Mouse (Mus musculus): ENCODE results near the gene Slc6a16.
A peak's percentile ranks its signal among the peaks of the same experiment; 100 is the strongest.
"Not testable (repeated sequence)": the region's sequence is repeated elsewhere in the genome, so short reads cannot be mapped to it uniquely, and the experiment has no call there.

Gene Slc6a16

DNA sequence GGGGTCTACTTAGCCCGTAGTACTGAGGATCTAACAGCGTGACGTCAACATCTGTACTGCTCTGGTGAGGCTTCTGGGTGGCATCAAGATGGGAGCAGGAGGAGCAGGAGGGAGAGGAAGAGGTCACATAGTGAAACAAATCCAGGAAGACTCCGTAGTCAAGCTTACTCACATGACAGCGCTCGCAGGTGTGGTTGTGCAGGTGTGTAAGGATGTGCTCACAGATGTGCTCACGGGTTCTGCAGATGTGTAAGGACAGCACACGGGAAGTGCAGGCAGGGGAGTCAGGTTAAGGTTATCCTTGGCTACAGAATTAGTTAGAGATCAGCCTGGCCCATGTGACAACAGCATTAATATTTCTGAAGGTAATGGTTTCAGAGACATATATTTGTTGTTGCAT, 12.9 kb downstream of the Slc6a16 start:
- no peak for DNase-seq (ENCODE audit: extremely low spot score, low spot score)

- not testable (repeated sequence) for DNase-seq (ENCODE audit: extremely low spot score, low spot score)
These were observed 14.9 kb downstream of the Slc6a16 start for GRCm38 (mm10) chr7:45255822-45256221.

GRCm38 (mm10) chr7:45257063-45257840, 16.4 kb downstream of the Slc6a16 start:
- DNase-seq (ENCODE audit: extremely low spot score, low spot score), result no peak

DNA sequence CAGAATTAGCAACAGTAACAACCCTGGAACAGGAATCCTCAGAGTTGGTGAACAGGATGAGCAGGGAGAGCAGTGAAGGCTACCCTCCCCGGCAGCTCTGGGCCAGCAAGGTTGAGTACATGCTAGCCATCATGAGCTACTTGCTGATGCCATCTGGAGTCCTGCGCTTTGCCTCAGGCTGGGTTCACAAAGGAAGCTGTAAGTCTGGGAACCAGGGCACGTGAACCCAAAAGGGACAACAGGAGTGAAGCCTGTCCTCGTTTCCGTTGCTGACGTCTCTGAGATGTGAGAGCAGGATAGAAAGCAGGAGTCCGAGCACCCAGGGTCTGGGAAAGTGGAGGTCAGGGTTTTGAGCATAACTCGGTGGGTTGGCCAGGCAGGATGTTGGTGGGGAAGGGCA, 18.4 kb downstream of the Slc6a16 start:
- DNase-seq (ENCODE audit: extremely low spot score, low spot score), result no peak

DNA sequence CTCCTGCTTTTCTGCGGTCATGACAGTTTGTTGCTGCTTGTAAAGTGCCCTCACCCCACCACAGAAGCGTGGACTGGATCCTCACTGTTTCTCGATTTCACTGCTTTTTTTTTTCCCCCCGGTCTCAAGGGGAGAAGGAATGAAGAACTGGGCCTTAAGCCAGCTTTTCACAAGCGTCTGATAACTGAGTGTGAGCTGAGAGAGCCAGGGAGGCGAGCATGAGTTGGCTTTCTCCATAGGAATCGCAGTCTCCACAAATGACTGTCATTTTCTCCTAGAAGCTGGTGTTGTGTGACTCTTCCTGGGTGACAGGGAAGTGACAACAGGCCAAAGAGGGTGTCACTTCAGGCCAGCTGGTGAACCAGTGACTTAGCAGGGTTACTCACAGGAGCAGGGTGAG, 21.4 kb downstream of the Slc6a16 start:
- DNase-seq (ENCODE audit: extremely low spot score, low spot score), result no peak

- DNase-seq (ENCODE audit: extremely low spot score, low spot score), result no peak
These were observed 22.2 kb downstream of the Slc6a16 start for GRCm38 (mm10) chr7:45263006-45263607.

- no peak for DNase-seq (ENCODE audit: extremely low spot score, low spot score)
These were observed 23.5 kb downstream of the Slc6a16 start for GRCm38 (mm10) chr7:45264348-45264747.

DNA sequence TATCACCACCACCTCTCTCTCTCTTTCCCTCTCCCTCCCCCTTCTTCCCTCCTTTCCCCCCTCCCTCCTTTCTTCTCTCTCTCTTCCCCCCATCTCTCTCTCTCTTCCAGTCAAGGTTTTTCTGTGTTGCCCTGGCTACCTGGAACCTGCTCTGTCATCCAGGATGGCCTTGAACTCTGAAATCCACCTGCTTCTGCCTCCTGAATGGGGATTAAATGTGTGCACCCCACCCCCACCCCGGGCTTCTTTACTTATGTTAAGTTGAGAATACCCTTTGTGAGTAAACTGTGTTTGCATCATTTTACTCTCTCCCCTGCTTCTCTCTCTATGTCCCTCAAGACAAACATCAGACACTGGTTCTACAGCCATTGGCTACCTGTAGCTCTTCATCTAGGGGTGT, 24.6 kb downstream of the Slc6a16 start:
- no peak for DNase-seq (ENCODE audit: extremely low spot score, low spot score)

- DNase-seq (ENCODE audit: extremely low spot score, low spot score), result no peak
These were observed 32.0 kb downstream of the Slc6a16 start for GRCm38 (mm10) chr7:45272786-45273412.

DNA sequence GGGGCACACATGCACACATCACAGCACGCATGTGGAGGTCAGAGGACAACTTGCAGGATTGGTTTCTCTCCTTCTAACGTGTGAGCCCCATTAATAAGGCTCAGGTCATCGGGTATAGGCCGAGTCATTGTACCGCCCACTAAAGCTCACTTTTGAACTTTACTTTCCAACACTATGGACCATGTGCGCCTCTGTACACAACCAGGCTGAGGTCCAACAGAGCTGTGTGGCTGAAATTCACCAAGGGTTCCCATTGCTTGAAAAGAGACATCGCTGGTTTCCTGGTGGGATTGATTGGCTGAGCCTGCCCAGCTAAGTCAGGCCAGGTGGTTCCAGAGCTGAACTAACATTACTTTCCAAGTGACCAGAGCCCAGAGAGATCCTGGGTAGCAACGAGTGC, 32.8 kb downstream of the Slc6a16 start:
- DNase-seq (ENCODE audit: extremely low spot score, low spot score), result no peak

- peak; percentile 81 for DNase-seq (ENCODE audit: extremely low spot score, low spot score)
These were observed 36.4 kb downstream of the Slc6a16 start, which contains the start of gene Slc6a21 for GRCm38 (mm10) chr7:45277136-45277760. Gene Slc6a21, plus strand, starts transcription at chr7:45277513.

DNA sequence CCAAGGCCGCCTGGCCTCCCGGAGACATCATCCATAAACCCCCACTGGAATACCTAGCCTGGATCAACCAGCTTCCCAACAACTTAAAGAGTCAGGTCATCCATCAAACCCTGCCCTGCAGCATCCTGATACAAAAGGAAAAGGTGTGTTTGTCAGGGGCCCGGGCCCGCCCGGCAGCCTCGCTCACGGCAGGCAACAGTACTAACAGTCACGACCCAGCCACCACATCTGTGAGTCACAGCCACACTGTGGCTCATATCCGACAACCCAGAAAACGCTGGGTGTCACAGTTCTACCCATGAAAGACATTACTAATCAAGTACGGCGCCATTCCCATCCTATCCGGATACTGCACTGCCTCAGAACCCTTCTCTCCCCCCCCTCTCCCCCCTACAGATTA, 45.6 kb downstream of the Slc6a16 start:
- DNase-seq (ENCODE audit: extremely low spot score, low spot score), result no peak

- no peak for DNase-seq (ENCODE audit: extremely low spot score, low spot score)
These were observed 55.7 kb downstream of the Slc6a16 start for GRCm38 (mm10) chr7:45296626-45297025.

- DNase-seq (ENCODE audit: extremely low spot score, low spot score), result no peak
These were observed 56.7 kb downstream of the Slc6a16 start for GRCm38 (mm10) chr7:45297563-45297962.

GRCm38 (mm10) chr7:45299752-45300151, 58.9 kb downstream of the Slc6a16 start:
- DNase-seq (ENCODE audit: extremely low spot score, low spot score), result peak; percentile 49

DNA sequence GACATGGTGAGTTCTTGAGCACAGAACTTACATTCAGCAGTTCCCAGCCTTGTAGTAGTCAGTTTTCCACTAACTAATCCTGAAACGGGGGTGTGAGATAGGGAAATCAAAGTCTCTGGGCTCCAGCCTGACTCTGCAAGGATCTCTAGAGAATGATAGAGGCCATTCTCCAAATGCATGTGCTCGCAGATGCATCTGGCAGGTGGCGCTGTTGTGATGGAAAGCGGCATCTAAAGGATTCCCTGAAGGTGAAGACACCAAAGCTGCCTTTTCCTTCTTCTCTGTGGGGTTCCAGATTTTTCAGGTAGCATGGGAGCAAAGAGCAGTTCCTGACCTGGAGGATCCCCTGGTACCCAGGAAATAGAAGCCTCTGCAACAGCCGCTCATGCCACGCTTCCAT, 59.4 kb downstream of the Slc6a16 start:
- peak; percentile 50 for DNase-seq (ENCODE audit: extremely low spot score, low spot score)

DNA sequence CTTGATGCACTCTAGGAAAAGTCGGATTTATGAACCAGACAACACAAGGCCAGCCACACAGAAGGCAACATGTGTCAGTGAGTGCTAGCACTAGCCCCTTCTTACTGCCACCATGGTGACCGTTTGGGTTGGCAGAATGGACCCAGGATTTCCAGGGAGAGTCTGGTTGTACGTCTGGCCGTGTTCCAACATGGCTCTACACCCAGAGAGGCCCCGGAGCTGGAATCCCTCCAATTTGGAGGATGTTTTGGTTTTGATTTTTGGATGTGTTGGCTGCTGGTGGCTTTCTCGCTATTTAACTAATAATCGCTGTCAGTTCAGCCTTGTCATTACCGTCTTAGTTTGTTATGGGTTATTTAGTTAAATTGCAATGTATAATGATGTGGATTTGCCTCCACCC, 61.7 kb downstream of the Slc6a16 start:
- DNase-seq (ENCODE audit: extremely low spot score, low spot score), result no peak

GRCm38 (mm10) chr7:45304869-45305268, 64.0 kb downstream of the Slc6a16 start:
- DNase-seq (ENCODE audit: extremely low spot score, low spot score), result peak; percentile 15

- peak; percentile 82 for DNase-seq (ENCODE audit: extremely low spot score, low spot score)
These were observed 64.4 kb downstream of the Slc6a16 start for GRCm38 (mm10) chr7:45305275-45305674.

DNA sequence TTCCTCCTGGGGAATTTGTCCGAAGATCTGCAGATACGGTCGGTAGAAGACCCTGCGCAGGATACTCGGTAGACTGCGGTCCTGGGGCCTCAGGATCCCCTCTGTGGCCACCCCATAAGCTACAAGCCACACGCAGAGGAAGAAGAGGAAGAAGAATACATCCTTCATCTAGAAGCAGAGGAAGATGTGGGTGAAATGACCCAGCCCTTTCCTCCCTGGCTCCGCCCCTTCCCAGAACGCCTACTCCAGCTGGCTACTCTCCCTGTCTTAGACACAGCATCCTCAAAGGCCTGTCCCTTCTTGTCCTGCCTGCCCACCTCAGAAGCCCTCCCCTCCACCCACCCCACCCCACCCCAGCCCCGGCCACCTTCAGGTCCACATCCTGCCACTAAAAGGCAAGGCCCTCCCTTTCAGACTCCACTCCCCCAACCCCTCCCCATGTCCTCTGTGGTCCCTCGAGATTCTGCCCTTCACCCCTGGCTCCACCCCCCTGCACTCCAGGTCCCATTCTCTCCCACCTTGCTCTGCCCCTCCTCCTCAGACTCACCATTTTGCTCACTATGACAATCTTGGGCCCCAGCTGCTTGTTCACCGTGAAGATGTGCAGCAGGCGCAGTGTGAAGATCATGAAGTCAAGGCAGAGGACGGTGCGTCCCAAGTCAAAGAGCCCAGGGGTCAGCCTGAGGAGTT, 67.8 kb downstream of the Slc6a16 start:
- no peak for DNase-seq (ENCODE audit: extremely low spot score, low spot score)

DNA sequence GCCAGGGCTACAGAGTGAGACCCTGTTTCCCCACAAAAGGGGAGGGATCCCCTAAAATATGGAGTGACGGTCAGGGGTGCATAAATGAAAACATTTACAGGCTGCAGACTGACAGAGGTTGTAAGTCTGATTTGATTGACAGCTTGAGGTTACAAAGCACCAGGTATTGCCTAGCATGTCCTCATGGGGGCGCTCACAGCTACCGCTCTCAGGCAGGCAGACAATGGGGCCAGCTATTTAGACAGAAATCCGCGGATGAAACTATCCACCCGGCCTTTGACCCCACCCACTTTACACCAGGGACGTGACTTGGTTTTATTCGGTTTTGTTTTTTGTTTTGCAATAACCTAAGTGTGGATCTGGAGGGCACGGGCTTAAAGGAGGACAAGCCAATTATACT, 68.6 kb downstream of the Slc6a16 start:
- DNase-seq (ENCODE audit: extremely low spot score, low spot score), result peak; percentile 56
